9 mouse cellular contexts compared by ENCODE assay signal in genomic region chr7:44303346-44304340, GRCm38 (mm10). TPM values are rescaled to one million over a fixed set of nuclear protein-coding genes. Genes with fewer than 3 reads are reported as not detected.
A peak's percentile ranks its signal among the peaks of the same experiment; 100 is the strongest.
DNase-seq lines count a peak whose midpoint lies in the region; ATAC-seq and TF ChIP-seq lines count a peak whose summit lies in the region.
"Had no signal": no experiment of that assay in that cellular context is flagged by ENCODE, and none has a peak within 500 bp of the region (broad histone marks: within the 10 kb centered on the region; RNA-seq: fewer than 3 reads in every experiment).

No protein-coding gene starts in this region.

- H3K4me1 ChIP-seq in heart, embryonic 13.5 days, result peaks cover 14% of the 10 kb centered on the region
- H3K4me1 ChIP-seq in ES-E14 (ENCODE audit: control insufficient read depth in 2 of 2, insufficient read depth in 2 of 2, low read length in 2 of 2, poor library complexity in 1 of 2), result peaks cover 1 to 18% of the 10 kb centered on the region in 2 experiments; a peak in 3 of 4 replicates
- peaks cover 12% of the 10 kb centered on the region for H3K4me1 ChIP-seq in forebrain, embryonic 15.5 days
- H3K4me1 ChIP-seq in liver, embryonic 16.5 days (ENCODE audit: control insufficient read depth, low read depth, low read length), result peaks cover 11% of the 10 kb centered on the region

- in situ Hi-C loops in ES-E14 (cut with MboI; ENCODE audit: low sequenced_read_pairs in 2 of 2, unreplicated experiment in 2 of 2), result no loop called here

- H3K27ac ChIP-seq in heart, embryonic 13.5 days (replicated peaks), result peak overlapping the region; percentile 83; the same call in 1 of the 2 replicates
- H3K27ac ChIP-seq in ES-E14 (ENCODE audit: insufficient read depth, low read depth, low read length, poor library complexity, severe bottlenecking), result no peak overlapping the region
- peak overlapping the region; percentile 93 for H3K27ac ChIP-seq in forebrain, embryonic 15.5 days (replicated peaks)
- no peak overlapping the region for H3K27ac ChIP-seq in liver, embryonic 16.5 days (ENCODE audit: low read length)

- peak overlapping the region; percentile 92 for H3K9ac ChIP-seq in heart, embryonic 13.5 days
- H3K9ac ChIP-seq in ES-E14 (ENCODE audit: insufficient read depth, low read depth, low read length, poor library complexity, severe bottlenecking), result peak overlapping the region; percentile 97
- peak overlapping the region; percentile 92 for H3K9ac ChIP-seq in forebrain, embryonic 15.5 days (replicated peaks)
- peak overlapping the region; percentile 75; the same call in 1 of the 2 replicates for H3K9ac ChIP-seq in liver, embryonic 16.5 days (ENCODE audit: low read depth, low read length)

- no peaks in the 10 kb centered on the region for H3K9me3 ChIP-seq in heart, embryonic 13.5 days
- H3K9me3 ChIP-seq in ES-E14 (ENCODE audit: control insufficient read depth, insufficient read depth, low read depth, low read length), result no peaks in the 10 kb centered on the region
- no peaks in the 10 kb centered on the region for H3K9me3 ChIP-seq in forebrain, embryonic 15.5 days
- H3K9me3 ChIP-seq in liver, embryonic 16.5 days (replicated peaks; ENCODE audit: control insufficient read depth, low read length), result no peaks in the 10 kb centered on the region

- DNase-seq in heart, postnatal 4 days, result no peak
- no peak for DNase-seq in ES-E14 (ENCODE audit: low read depth, low spot score)
- no peak for DNase-seq in layer of hippocampus, adult 9-11 months
- DNase-seq in right cerebral cortex, postnatal 25 days, result no peak
- no peak for DNase-seq in layer of hippocampus, adult 18-20 months (ENCODE audit: low spot score in 2 of 2)

- no peak for ATAC-seq in heart, embryonic 13.5 days (ENCODE audit: extremely low read depth, insufficient number of reproducible peaks, low FRiP score, low TSS enrichment)
- ATAC-seq in forebrain, embryonic 15.5 days (replicated peaks), result no peak
- ATAC-seq in liver, embryonic 16.5 days (ENCODE audit: low read depth), result no peak

- peak overlapping the region; percentile 84 for H3K4me2 ChIP-seq in heart, embryonic 13.5 days
- peak overlapping the region; percentile 62 for H3K4me2 ChIP-seq in forebrain, embryonic 15.5 days (replicated peaks)
- H3K4me2 ChIP-seq in liver, embryonic 16.5 days (ENCODE audit: low read depth, low read length), result peak overlapping the region; percentile 78

- peak overlapping the region; percentile 70 for H3K4me3 ChIP-seq in heart, embryonic 13.5 days
- peak overlapping the region; percentile 75 to 81 for H3K4me3 ChIP-seq in ES-E14 (ENCODE audit: insufficient read depth in 1 of 2, low read depth in 1 of 2, low read length in 2 of 2, poor library complexity in 1 of 2, severe bottlenecking in 1 of 2)
- peak overlapping the region; percentile 63 for H3K4me3 ChIP-seq in forebrain, embryonic 15.5 days
- peak overlapping the region; percentile 68 for H3K4me3 ChIP-seq in liver, embryonic 16.5 days (ENCODE audit: low read depth, low read length)

- WGBS in heart, embryonic 13.5 days, result 83% methylated on average over 14 of the region's 14 CpGs
- 85% methylated on average over 14 of the region's 14 CpGs for WGBS in forebrain, embryonic 15.5 days
- WGBS in liver, embryonic 16.5 days (ENCODE audit: insufficient replicate concordance), result 67% methylated on average over 14 of the region's 14 CpGs

- H3K36me3 ChIP-seq in heart, embryonic 13.5 days, result no peaks in the 10 kb centered on the region
- H3K36me3 ChIP-seq in ES-E14 (ENCODE audit: control insufficient read depth, insufficient read depth, low read length, poor library complexity, severe bottlenecking), result no peaks in the 10 kb centered on the region
- H3K36me3 ChIP-seq in forebrain, embryonic 15.5 days, result no peaks in the 10 kb centered on the region
- H3K36me3 ChIP-seq in liver, embryonic 16.5 days (ENCODE audit: control insufficient read depth, insufficient read depth), result no peaks in the 10 kb centered on the region

- peaks cover 52% of the 10 kb centered on the region for H3K27me3 ChIP-seq in heart, embryonic 13.5 days (replicated peaks)
- no peaks in the 10 kb centered on the region for H3K27me3 ChIP-seq in forebrain, embryonic 15.5 days
- H3K27me3 ChIP-seq in liver, embryonic 16.5 days (ENCODE audit: control insufficient read depth, insufficient read depth, low read depth, low read length), result peaks cover 5% of the 10 kb centered on the region

TF ChIP-seq in ES-E14, 5 proteins besides CTCF, POLR2A, EP300 and RAD21:
- TF ChIP-seq MAFK (IDR thresholded peaks at IDR 0.05; ENCODE audit: insufficient read depth, low read depth, low read length) (peak; percentile 37; the same call in 1 of the 2 replicates), ZNF384 (IDR thresholded peaks at IDR 0.05; ENCODE audit: low read depth, low read length) (no peak), ZC3H11A (IDR thresholded peaks at IDR 0.05; ENCODE audit: borderline replicate concordance, low read depth, low read length) (no peak)

RNA-seq across cellular contexts. Expression of gene Clec11a, which starts 3.1 kb away (rescaled TPM):
- polyA plus RNA-seq in heart, embryonic 13.5 days (2015; fragmentation: Nextera tagmentation; extraction: Ambion mirVana), result 0.67 and 0.71 TPM in 2 replicates
- under 1 TPM; 0.71 to 0.92 TPM for total RNA-seq in heart, postnatal 4 days (2021)
- total RNA-seq in ES-E14 (2012; rRNA removed), result 2.2 TPM in 2 replicates
- polyA plus RNA-seq in forebrain, embryonic 15.5 days (2015; fragmentation: Nextera tagmentation; extraction: Ambion mirVana), result 3.7 TPM in 2 replicates
- 0.44 and 0.46 TPM in 2 replicates for polyA plus RNA-seq in liver, embryonic 16.5 days (2015; fragmentation: Nextera tagmentation; extraction: Ambion mirVana)
- total RNA-seq in layer of hippocampus, adult 18-20 months (2021), result 1 to 10 TPM; 3.3 to 3.6 TPM

RNA-seq across cellular contexts. Expression of gene Shank1, which starts 6.4 kb away (rescaled TPM):
- 0.62 and 0.80 TPM in 2 replicates for polyA plus RNA-seq in heart, embryonic 13.5 days (2015; fragmentation: Nextera tagmentation; extraction: Ambion mirVana)
- 1 to 10 TPM; 3.5 to 4.6 TPM for total RNA-seq in heart, postnatal 4 days (2021)
- total RNA-seq in ES-E14 (2012; rRNA removed), result 1.0 and 1.5 TPM in 2 replicates
- polyA plus RNA-seq in forebrain, embryonic 15.5 days (2015; fragmentation: Nextera tagmentation; extraction: Ambion mirVana), result 22.0 and 24.2 TPM in 2 replicates
- polyA plus RNA-seq in liver, embryonic 16.5 days (2015; fragmentation: Nextera tagmentation; extraction: Ambion mirVana), result 0.01 and 0.02 TPM in 2 replicates
- 100 to 1,000 TPM; 626 to 653 TPM for total RNA-seq in layer of hippocampus, adult 18-20 months (2021)

RNA-seq across cellular contexts. Expression of gene Gm15517, which starts 42.4 kb away (rescaled TPM):
- not detected in 2 replicates for polyA plus RNA-seq in heart, embryonic 13.5 days (2015; fragmentation: Nextera tagmentation; extraction: Ambion mirVana)
- not detected for total RNA-seq in heart, postnatal 4 days (2021)
- total RNA-seq in ES-E14 (2012; rRNA removed), result 1.4 TPM in 1 of 2 replicates, not detected in the other
- polyA plus RNA-seq in forebrain, embryonic 15.5 days (2015; fragmentation: Nextera tagmentation; extraction: Ambion mirVana), result not detected in 2 replicates
- polyA plus RNA-seq in liver, embryonic 16.5 days (2015; fragmentation: Nextera tagmentation; extraction: Ambion mirVana), result not detected in 2 replicates
- not detected for total RNA-seq in layer of hippocampus, adult 18-20 months (2021)
- total RNA-seq: layer of hippocampus, postnatal 10 days had no signal

RNA-seq across cellular contexts. Expression of gene Acp4, which starts 46.5 kb away (rescaled TPM):
- not detected in 2 replicates for polyA plus RNA-seq in heart, embryonic 13.5 days (2015; fragmentation: Nextera tagmentation; extraction: Ambion mirVana)
- total RNA-seq in heart, postnatal 4 days (2021), result not detected
- 0.18 and 0.58 TPM in 2 replicates for total RNA-seq in ES-E14 (2012; rRNA removed)
- polyA plus RNA-seq in forebrain, embryonic 15.5 days (2015; fragmentation: Nextera tagmentation; extraction: Ambion mirVana), result not detected in 2 replicates
- polyA plus RNA-seq in liver, embryonic 16.5 days (2015; fragmentation: Nextera tagmentation; extraction: Ambion mirVana), result not detected in 2 replicates
- not detected for total RNA-seq in layer of hippocampus, adult 18-20 months (2021)
- total RNA-seq: layer of hippocampus, postnatal 10 days had no signal

RNA-seq across cellular contexts. Expression of gene 2410002F23Rik, which starts 57.1 kb away (rescaled TPM):
- 85.1 and 87.1 TPM in 2 replicates for polyA plus RNA-seq in heart, embryonic 13.5 days (2015; fragmentation: Nextera tagmentation; extraction: Ambion mirVana)
- total RNA-seq in heart, postnatal 4 days (2021), result 10 to 100 TPM; 72.0 to 72.7 TPM
- total RNA-seq in ES-E14 (2012; rRNA removed), result 127 and 194 TPM in 2 replicates
- polyA plus RNA-seq in forebrain, embryonic 15.5 days (2015; fragmentation: Nextera tagmentation; extraction: Ambion mirVana), result 219 and 222 TPM in 2 replicates
- polyA plus RNA-seq in liver, embryonic 16.5 days (2015; fragmentation: Nextera tagmentation; extraction: Ambion mirVana), result 23.4 and 24.6 TPM in 2 replicates
- 10 to 100 TPM; 78.3 to 89.3 TPM for total RNA-seq in layer of hippocampus, adult 18-20 months (2021)

Comparison
In these comparisons a context has a peak if more than half of its experiments do, and no peak if none do; other contexts are left out.
1. H3K27ac ChIP-seq: peak in heart, embryonic 13.5 days (single experiment) and forebrain, embryonic 15.5 days (single experiment); none in ES-E14 (single experiment) and liver, embryonic 16.5 days (single experiment).
2. RNA of gene Shank1, which starts 6.4 kb away (total RNA-seq): 626 to 653 TPM in layer of hippocampus, adult 18-20 months; 3.5 to 4.6 TPM in heart, postnatal 4 days and 1.0 to 1.5 TPM in ES-E14; every median in the first group is over 100 times any median in the second.
3. Peak in every context shown above with its lines, with median percentiles within 50 percentile points of each other: H3K4me2 ChIP-seq, H3K4me3 ChIP-seq and H3K9ac ChIP-seq.